Mouse (Mus musculus) midbrain, embryonic 14.5 days (tissue): Measurements from ENCODE around the gene Kdm1b. TPM values are rescaled to one million over a fixed set of nuclear protein-coding genes. Genes with fewer than 3 reads are reported as not detected.

Source experiments
- ATAC-seq: fragments of 200-750 bp; cut with Nextera tagmentation; 2 replicates; pipeline ENCODE4 v1.8.0; 2017; ENCODE audit warnings: moderate number of reproducible peaks, moderate library complexity; ENCODE audit not compliant: low FRiP score, low TSS enrichment
- DNase-seq: peaks from one replicate; pipeline ENCODE4 v3.0.0-alpha.2; 2015
- H3K27ac ChIP-seq: fragments of 300-500 bp; sonication (generic); replicated peaks from 2 replicates; pipeline ENCODE4 v1.5.1; 2014; ENCODE audit warnings: mild to moderate bottlenecking, low read depth, low read length, moderate library complexity
- H3K27me3 ChIP-seq: fragments of 300-500 bp; sonication (generic); 2 replicates; pipeline ENCODE4 v1.6.1; 2014; ENCODE audit warnings: low read length, control low read depth, mixed read lengths; ENCODE audit not compliant: control insufficient read depth, insufficient read depth
- H3K36me3 ChIP-seq: fragments of 300-500 bp; sonication (generic); 2 replicates; pipeline ENCODE4 v1.6.1; 2014; ENCODE audit warnings: low read length, control low read depth; ENCODE audit not compliant: control insufficient read depth, insufficient read depth
- H3K4me1 ChIP-seq: fragments of 300-500 bp; sonication (generic); 2 replicates; pipeline ENCODE4 v1.6.1; 2014; ENCODE audit warnings: mild to moderate bottlenecking, antibody characterized with exemption, low read length, control low read depth; ENCODE audit not compliant: control insufficient read depth, insufficient read depth
- H3K4me2 ChIP-seq: fragments of 300-500 bp; sonication (generic); 2 replicates; pipeline ENCODE4 v1.6.1; 2014; ENCODE audit warnings: mild to moderate bottlenecking, low read length, moderate library complexity
- H3K4me3 ChIP-seq: fragments of 300-500 bp; sonication (generic); replicated peaks from 2 replicates; pipeline ENCODE4 v1.5.1; 2014; ENCODE audit warnings: low read depth, low read length
- H3K9ac ChIP-seq: fragments of 300-500 bp; sonication (generic); replicated peaks from 2 replicates; pipeline ENCODE4 v1.6.1; 2014; ENCODE audit warnings: mild to moderate bottlenecking, low read length, moderate library complexity
- H3K9me3 ChIP-seq: fragments of 300-500 bp; sonication (generic); 2 replicates; pipeline ENCODE4 v1.6.1; 2016; ENCODE audit warnings: low read length, control low read depth, mixed read lengths; ENCODE audit not compliant: control insufficient read depth
- WGBS: fragments of 180-500 bp; shearing (Covaris S2); extraction: QIAGEN DNeasy Blood & Tissue Kit; methylation state at CpG from one replicate; pipeline ENCODE4 v1.1.7; 2014; 5-methylcytosine and 5-hydroxymethylcytosine counted together
- polyA plus RNA-seq: library from polyadenylated mRNA; unstranded; fragments of >200 nt; fragmentation: Nextera tagmentation; extraction: Ambion mirVana; gene quantifications from 2 replicates; pipeline ENCODE4 v1.2.1, GENCODE M21; 2014

Gene Kdm1b
- polyA plus RNA-seq, 1 experiment from 2014 or later: 20.0 TPM

DNA sequence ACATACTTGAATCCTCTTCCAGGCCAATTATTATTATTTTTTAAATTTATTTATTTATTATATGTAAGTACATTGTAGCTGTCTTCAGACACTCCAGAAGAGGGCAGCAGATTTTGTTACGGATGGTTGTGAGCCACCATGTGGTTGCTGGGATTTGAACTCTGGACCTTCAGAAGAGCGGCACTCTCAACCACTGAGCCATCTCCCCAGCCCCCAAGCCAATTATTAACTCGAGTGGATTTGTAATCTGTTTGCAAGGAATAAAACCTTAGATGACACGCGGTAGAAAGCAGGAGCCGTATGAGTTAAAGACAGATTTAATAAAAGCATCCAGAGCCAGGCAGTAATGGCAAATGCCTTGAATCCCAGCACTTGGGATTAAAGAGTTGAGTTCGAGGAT, 23.5 kb upstream of the Kdm1b start:
- ATAC-seq (no peak), DNase-seq (no peak)
- WGBS: 87% methylated on average over 7 of the region's 7 CpGs
- Histone ChIP-seq H3K9ac (no peak overlapping the region), H3K27me3 (no peaks in the 10 kb centered on the region), H3K4me2 (no peak overlapping the region), H3K4me1 (no peaks in the 10 kb centered on the region), H3K27ac (no peak overlapping the region), H3K4me3 (no peak overlapping the region), H3K36me3 (no peaks in the 10 kb centered on the region; the same call in 1 of the 2 replicates), H3K9me3 (no peaks in the 10 kb centered on the region)

DNA sequence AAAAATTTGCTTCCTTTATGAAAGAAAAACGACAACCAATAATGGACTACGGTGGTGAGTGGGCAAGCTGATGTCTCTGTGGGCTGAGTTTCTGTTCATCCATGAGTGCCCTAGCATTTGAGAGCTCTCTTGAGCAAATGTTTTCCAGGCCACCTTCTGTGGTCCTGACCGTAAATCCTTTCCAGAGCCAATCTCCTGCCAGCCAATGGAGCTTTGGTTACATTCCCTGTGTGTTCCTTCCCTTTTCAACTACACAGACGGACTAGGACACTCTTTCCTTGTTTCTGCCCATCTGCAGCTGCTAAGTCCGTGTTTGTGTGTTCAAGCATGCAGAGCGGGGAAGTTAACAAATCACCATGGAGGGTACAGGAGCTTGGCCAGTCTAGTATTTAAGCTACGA, 22.5 kb upstream of the Kdm1b start:
- ATAC-seq: no peak
- WGBS: 86% methylated on average over 7 of the region's 7 CpGs
- no peaks in the 10 kb centered on the region for H3K27me3 ChIP-seq
- no peak overlapping the region for H3K4me3 ChIP-seq
- no peak overlapping the region for H3K9ac ChIP-seq
- H3K9me3 ChIP-seq: no peaks in the 10 kb centered on the region
- H3K4me1 ChIP-seq: no peaks in the 10 kb centered on the region
- no peak for DNase-seq
- H3K36me3 ChIP-seq: peaks cover 3% of the 10 kb centered on the region; the same call in 1 of the 2 replicates
- H3K27ac ChIP-seq: no peak overlapping the region
- no peak overlapping the region for H3K4me2 ChIP-seq

DNA sequence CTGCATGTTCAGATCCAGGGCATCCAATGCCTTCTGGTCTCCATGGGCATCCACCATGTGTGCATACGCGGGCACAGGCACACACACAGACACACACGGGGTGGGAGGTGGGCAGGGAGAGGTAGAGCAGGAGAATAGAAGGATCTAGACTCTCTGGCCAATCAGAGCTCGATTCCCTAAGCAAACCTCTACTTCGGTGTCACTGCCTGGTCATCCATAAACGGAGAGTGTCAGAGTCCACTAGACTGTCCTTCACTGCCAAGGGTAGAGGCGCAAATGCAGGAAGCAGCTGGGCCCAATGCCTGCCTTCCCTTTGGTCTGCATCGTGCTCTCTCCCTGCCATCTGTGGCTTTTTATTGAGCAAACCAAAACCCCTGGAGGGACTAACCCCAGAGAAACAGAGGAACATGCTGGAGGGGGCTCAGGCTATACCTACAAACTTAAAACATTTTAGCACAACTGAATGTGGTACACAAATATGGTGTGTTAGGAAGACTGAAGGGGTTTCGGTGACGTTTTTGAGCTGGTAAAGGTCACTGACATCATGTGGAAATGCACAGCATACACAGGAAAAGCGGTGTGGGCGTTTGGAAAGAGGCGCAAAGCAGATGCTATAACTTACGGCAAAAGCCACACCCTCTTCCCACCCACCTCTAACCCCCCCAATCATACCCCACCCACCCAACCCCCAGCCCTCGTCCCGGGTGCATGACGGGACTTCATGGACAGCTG, 12.8 kb upstream of the Kdm1b start:
- DNase-seq: no peak
- Histone ChIP-seq H3K9ac (no peak overlapping the region), H3K4me2 (no peak overlapping the region), H3K9me3 (no peaks in the 10 kb centered on the region), H3K4me3 (no peak overlapping the region), H3K27me3 (no peaks in the 10 kb centered on the region), H3K36me3 (peaks cover 13% of the 10 kb centered on the region), H3K27ac (no peak overlapping the region), H3K4me1 (no peaks in the 10 kb centered on the region)
- no peak for ATAC-seq
- 90% methylated on average over 17 of the region's 17 CpGs for WGBS

DNA sequence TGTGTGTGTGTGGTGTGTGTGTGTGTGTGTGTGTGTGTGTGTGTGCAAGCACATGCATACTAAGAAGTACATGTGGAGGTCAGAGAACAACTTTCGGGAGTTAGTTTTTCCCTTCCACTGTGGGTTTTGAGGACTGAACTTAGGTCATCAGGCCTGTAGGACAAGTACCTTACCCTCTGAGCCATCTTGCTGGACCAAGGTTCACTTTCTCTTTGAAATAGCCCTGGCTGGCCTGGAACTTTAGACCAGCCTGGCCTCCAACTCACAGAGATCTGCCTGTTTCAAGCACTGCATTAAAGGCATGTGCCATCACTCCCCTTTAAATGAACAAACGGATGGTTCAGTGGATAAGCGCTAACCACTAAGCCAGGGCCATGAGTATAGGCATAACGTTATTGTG, 9.7 kb upstream of the Kdm1b start:
- H3K9me3 ChIP-seq: no peaks in the 10 kb centered on the region
- H3K4me2 ChIP-seq: no peak overlapping the region
- no peak for DNase-seq
- H3K27ac ChIP-seq: no peak overlapping the region
- 87% methylated on average over 4 of the region's 4 CpGs for WGBS
- no peak overlapping the region for H3K9ac ChIP-seq
- no peaks in the 10 kb centered on the region for H3K27me3 ChIP-seq
- no peak for ATAC-seq
- H3K4me1 ChIP-seq: no peaks in the 10 kb centered on the region
- H3K4me3 ChIP-seq: no peak overlapping the region
- peaks cover 11% of the 10 kb centered on the region for H3K36me3 ChIP-seq

DNA sequence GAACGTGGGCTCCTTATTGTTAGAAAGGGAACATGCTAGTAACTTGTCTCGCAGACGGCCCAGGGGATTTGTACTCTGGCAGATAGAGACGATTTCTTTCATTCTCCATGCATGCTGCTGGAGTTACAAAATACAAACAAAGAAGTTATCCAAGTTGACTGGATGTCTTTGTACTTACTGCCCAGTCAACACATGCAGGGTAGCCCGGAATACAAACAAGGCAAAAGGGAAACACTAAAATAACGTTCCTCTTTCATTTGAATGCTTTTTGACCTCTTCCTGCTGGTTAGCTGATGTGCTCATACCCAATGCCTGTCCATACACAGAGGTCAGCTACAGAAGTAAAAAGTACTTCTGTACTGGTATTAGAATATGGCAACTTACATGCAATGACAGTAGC, 5.4 kb upstream of the Kdm1b start:
- ATAC-seq: no peak
- H3K9me3 ChIP-seq: no peaks in the 10 kb centered on the region
- H3K4me2 ChIP-seq: no peak overlapping the region
- no peak for DNase-seq
- H3K27me3 ChIP-seq: no peaks in the 10 kb centered on the region
- H3K4me1 ChIP-seq: 0 out of 2 replicates have a peak, but pooled peaks cover 3% of the 10 kb centered on the region
- H3K9ac ChIP-seq: no peak overlapping the region
- peaks cover 7% of the 10 kb centered on the region; the same call in 1 of the 2 replicates for H3K36me3 ChIP-seq
- no peak overlapping the region for H3K27ac ChIP-seq
- WGBS: 79% methylated on average over 6 of the region's 6 CpGs
- H3K4me3 ChIP-seq: no peak overlapping the region

DNA sequence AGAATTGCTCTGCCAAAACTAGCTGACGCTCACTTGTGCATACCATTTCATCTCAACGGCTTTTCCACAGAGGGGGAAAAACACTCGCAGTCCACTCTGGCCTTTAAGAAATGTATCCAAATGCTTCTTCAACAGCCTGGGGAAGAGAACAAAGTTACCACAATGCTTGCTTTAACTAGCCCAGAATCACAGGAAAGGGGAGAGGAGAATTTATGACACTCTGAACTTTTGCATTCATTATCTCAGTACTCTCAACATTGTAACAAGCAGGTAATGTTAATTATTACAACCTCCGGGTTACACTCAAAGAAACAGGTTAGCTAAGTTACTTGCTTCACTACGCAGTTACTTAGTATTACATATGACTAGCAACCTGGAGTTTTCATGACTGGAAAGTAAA, 3.2 kb upstream of the Kdm1b start:
- H3K36me3 ChIP-seq: no peaks in the 10 kb centered on the region
- H3K4me1 ChIP-seq: peaks cover 10% of the 10 kb centered on the region
- WGBS: 92% methylated on average over 5 of the region's 5 CpGs
- H3K9me3 ChIP-seq: no peaks in the 10 kb centered on the region
- no peak overlapping the region for H3K9ac ChIP-seq
- no peaks in the 10 kb centered on the region for H3K27me3 ChIP-seq
- no peak overlapping the region for H3K27ac ChIP-seq
- no peak overlapping the region for H3K4me2 ChIP-seq
- no peak overlapping the region for H3K4me3 ChIP-seq
- ATAC-seq (no peak), DNase-seq (no peak)

DNA sequence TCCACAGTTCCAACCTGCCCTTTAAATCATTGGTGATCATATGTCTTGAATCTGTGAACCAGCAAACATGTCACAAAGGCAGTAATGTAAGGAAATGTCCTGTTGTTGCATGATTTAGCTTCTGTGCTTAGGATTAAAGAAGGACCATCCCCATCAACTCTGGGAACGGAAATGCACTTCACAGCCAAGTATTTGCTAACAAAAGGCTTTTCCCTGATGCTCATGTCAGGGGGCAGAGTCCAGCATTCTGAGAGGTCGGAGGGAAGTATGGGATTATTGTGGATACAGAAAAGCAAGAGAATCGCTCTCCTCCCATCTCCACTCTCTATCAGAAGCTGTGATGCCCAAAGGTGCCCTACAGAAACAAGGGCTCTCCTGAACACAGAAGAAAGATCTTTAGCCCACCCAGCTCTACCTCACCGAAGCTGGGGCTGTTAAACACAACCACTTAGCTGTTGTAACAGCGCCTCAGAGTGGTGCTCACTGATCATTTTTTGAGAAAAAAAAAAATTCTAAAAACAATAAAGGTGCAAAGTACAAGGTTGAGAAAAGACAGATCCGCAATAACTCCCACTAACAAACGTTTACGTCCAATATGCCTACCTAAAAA, 1.2 kb upstream of the Kdm1b start:
- H3K36me3 ChIP-seq: no peaks in the 10 kb centered on the region

DNA sequence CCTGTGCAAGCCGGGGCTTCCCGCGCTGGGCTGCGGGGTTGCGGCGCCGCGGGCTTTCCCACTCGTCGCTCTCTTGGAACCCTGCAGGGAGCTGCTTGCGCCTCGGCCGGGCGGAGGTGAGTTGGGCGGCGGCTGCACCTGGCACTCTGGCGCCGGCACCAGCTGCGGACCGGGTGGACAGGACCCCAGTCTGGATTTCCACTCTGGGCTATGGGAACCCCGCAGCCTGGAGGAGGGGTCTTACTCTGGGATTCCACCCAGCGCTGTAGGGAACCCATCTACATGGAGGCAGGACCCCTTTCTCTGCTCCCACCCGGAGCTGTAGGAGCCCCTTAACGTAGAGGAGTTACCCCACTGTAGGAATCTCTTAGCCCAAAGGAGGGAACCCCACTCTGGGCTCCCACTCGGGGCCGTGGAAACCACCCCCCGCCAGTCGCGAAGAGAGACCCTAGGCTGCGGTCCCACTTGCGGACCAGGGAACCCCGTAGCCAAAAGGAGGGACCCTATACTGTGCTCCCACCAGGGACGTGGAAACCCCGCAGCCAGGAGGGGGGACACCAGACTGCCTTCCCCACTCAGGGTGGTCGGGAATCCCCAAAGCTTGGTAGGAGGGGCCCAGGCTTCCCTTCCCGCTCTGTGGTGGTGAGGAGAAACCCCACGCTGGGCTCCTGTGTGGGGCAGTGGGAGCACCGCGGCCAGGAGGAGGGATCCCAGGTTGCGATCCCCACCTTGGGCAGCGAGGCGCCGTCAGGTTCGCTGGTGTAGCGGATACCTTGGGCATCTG, 726 bp downstream of the Kdm1b start:
- Histone ChIP-seq H3K4me1 (peaks cover 10% of the 10 kb centered on the region), H3K36me3 (peaks cover 6% of the 10 kb centered on the region), H3K27ac (peak overlapping the region; percentile 77), H3K4me3 (peak overlapping the region; percentile 83), H3K4me2 (peak overlapping the region; percentile 72), H3K27me3 (no peaks in the 10 kb centered on the region), H3K9ac (peak overlapping the region; percentile 75), H3K9me3 (no peaks in the 10 kb centered on the region)
- DNase-seq (peak; percentile 43), ATAC-seq (peak; percentile 3; the same call in 1 of the 2 replicates)
- under 1% methylated on average over 45 of the region's 45 CpGs for WGBS

More for the DNA sequence above, 1.2 kb upstream of the Kdm1b start:
- H3K4me2 ChIP-seq: peak overlapping the region; percentile 72
- H3K27ac ChIP-seq: peak overlapping the region; percentile 77; the same call in 1 of the 2 replicates
- WGBS: 39% methylated on average over 8 of the region's 8 CpGs
- H3K4me3 ChIP-seq: peak overlapping the region; percentile 83
- H3K27me3 ChIP-seq: no peaks in the 10 kb centered on the region
- DNase-seq (peak; percentile 58), ATAC-seq (no peak)
- peaks cover 10% of the 10 kb centered on the region for H3K4me1 ChIP-seq
- peak overlapping the region; percentile 10; the same call in 1 of the 2 replicates for H3K9ac ChIP-seq
- H3K9me3 ChIP-seq: no peaks in the 10 kb centered on the region
